10 mouse cellular contexts compared by ENCODE assay signal in genomic region chr11:94035974-94036373, GRCm38 (mm10). TPM values are rescaled to one million over a fixed set of nuclear protein-coding genes. Genes with fewer than 3 reads are reported as not detected.
DNase-seq lines count a peak whose midpoint lies in the region; ATAC-seq and TF ChIP-seq lines count a peak whose summit lies in the region.
"Had no signal": no experiment of that assay in that cellular context is flagged by ENCODE, and none has a peak within 500 bp of the region (broad histone marks: within the 10 kb centered on the region; RNA-seq: fewer than 3 reads in every experiment).

No protein-coding gene starts in this region.

- H3K27ac ChIP-seq in kidney, postnatal 0 days: no peak overlapping the region
- no peak overlapping the region for H3K27ac ChIP-seq in kidney, adult 2 months (ENCODE audit: insufficient read depth, low read depth, low read length)
- H3K27ac ChIP-seq in embryonic facial prominence, embryonic 14.5 days (replicated peaks; ENCODE audit: low read depth, low read length): no peak overlapping the region
- H3K27ac ChIP-seq: embryonic facial prominence, embryonic 12.5 days; lung, embryonic 15.5 days had no signal

- WGBS in kidney, postnatal 0 days: 40% methylated on average over 2 of the region's 2 CpGs
- 41% methylated on average over 2 of the region's 2 CpGs for WGBS in kidney, adult 2 months
- 49% methylated on average over 2 of the region's 2 CpGs for WGBS in embryonic facial prominence, embryonic 14.5 days

- no peak for ATAC-seq in kidney, postnatal 0 days (replicated peaks; ENCODE audit: low FRiP score, low read depth)
- ATAC-seq in CD4-positive, CD25-positive, alpha-beta regulatory T cell, adult 4 months: peak; percentile 53
- no peak for ATAC-seq in embryonic facial prominence, embryonic 14.5 days (ENCODE audit: low read depth)

- no peak overlapping the region for H3K9ac ChIP-seq in kidney, postnatal 0 days (ENCODE audit: low read depth, low read length)
- H3K9ac ChIP-seq in embryonic facial prominence, embryonic 14.5 days (ENCODE audit: low read depth, low read length): no peak overlapping the region
- H3K9ac ChIP-seq: embryonic facial prominence, embryonic 12.5 days; lung, embryonic 15.5 days had no signal

- H3K4me1 ChIP-seq in kidney, postnatal 0 days (replicated peaks; ENCODE audit: insufficient read depth, low read length): no peaks in the 10 kb centered on the region
- peaks cover 6% of the 10 kb centered on the region; the same call in 1 of the 2 replicates for H3K4me1 ChIP-seq in kidney, adult 2 months (ENCODE audit: control insufficient read depth, insufficient read depth, low read length)
- no peaks in the 10 kb centered on the region for H3K4me1 ChIP-seq in embryonic facial prominence, embryonic 14.5 days (ENCODE audit: control insufficient read depth, insufficient read depth, low read length)
- H3K4me1 ChIP-seq: embryonic facial prominence, embryonic 12.5 days; lung, embryonic 15.5 days had no signal

- TF ChIP-seq CTCF in kidney, postnatal 0 days (IDR thresholded peaks at IDR 0.05; ENCODE audit: low read depth): peak; percentile 67
- TF ChIP-seq CTCF in kidney, adult 2 months (conservative IDR thresholded peaks at IDR 0.05; ENCODE audit: insufficient read depth, insufficient read length, low read depth, low read length): no peak

- H3K9me3 ChIP-seq in kidney, postnatal 0 days (replicated peaks; ENCODE audit: low read length): no peaks in the 10 kb centered on the region
- no peaks in the 10 kb centered on the region for H3K9me3 ChIP-seq in embryonic facial prominence, embryonic 14.5 days (ENCODE audit: control insufficient read depth, low read length)
- H3K9me3 ChIP-seq: embryonic facial prominence, embryonic 12.5 days; lung, embryonic 15.5 days had no signal

- peak; percentile 13 for DNase-seq in adrenal gland, postnatal 10 days
- no peak for DNase-seq in adrenal gland, adult 18-20 months (ENCODE audit: low spot score in 2 of 2)
- peak; percentile 71 for DNase-seq in kidney, postnatal 0 days (ENCODE audit: low spot score)
- DNase-seq in kidney, adult 2 months: no peak
- peak; percentile 32 for DNase-seq in embryonic facial prominence, embryonic 14.5 days (ENCODE audit: low spot score)
- DNase-seq in right cerebral cortex, postnatal 36 days (ENCODE audit: low spot score in 2 of 2): no peak
- DNase-seq in yolk sac, embryonic 10.5 days (ENCODE audit: low spot score): no peak

- TF ChIP-seq POLR2A in kidney, adult 2 months (IDR thresholded peaks at IDR 0.05; ENCODE audit: low read depth, low read length): no peak

- H3K4me3 ChIP-seq in kidney, postnatal 0 days (replicated peaks; ENCODE audit: low read depth, low read length): no peak overlapping the region
- H3K4me3 ChIP-seq in kidney, adult 2 months (ENCODE audit: insufficient read depth, low read depth, low read length): no peak overlapping the region
- H3K4me3 ChIP-seq in embryonic facial prominence, embryonic 14.5 days (ENCODE audit: low read depth, low read length): no peak overlapping the region
- H3K4me3 ChIP-seq: embryonic facial prominence, embryonic 12.5 days; lung, embryonic 15.5 days had no signal

- H3K4me2 ChIP-seq in kidney, postnatal 0 days (ENCODE audit: low read length): no peak overlapping the region
- no peak overlapping the region for H3K4me2 ChIP-seq in embryonic facial prominence, embryonic 14.5 days (ENCODE audit: low read depth, low read length)
- H3K4me2 ChIP-seq: embryonic facial prominence, embryonic 12.5 days; lung, embryonic 15.5 days had no signal

- no peaks in the 10 kb centered on the region for H3K27me3 ChIP-seq in kidney, postnatal 0 days (ENCODE audit: insufficient read depth, low read length)
- no peaks in the 10 kb centered on the region for H3K27me3 ChIP-seq in kidney, adult 2 months (replicated peaks; ENCODE audit: control insufficient read depth, insufficient read depth, low read length)
- no peaks in the 10 kb centered on the region for H3K27me3 ChIP-seq in embryonic facial prominence, embryonic 14.5 days (replicated peaks; ENCODE audit: control insufficient read depth, insufficient read depth, low read length)
- H3K27me3 ChIP-seq: embryonic facial prominence, embryonic 12.5 days; lung, embryonic 15.5 days had no signal

- H3K36me3 ChIP-seq in kidney, postnatal 0 days (ENCODE audit: insufficient read depth, low read length): no peaks in the 10 kb centered on the region
- no peaks in the 10 kb centered on the region for H3K36me3 ChIP-seq in kidney, adult 2 months (ENCODE audit: control insufficient read depth, insufficient read depth, low read length)
- peaks cover 4% of the 10 kb centered on the region; the same call in 1 of the 2 replicates for H3K36me3 ChIP-seq in embryonic facial prominence, embryonic 14.5 days (ENCODE audit: control insufficient read depth, insufficient read depth, low read length)
- H3K36me3 ChIP-seq: embryonic facial prominence, embryonic 12.5 days; lung, embryonic 15.5 days had no signal

RNA-seq across cellular contexts. Expression of gene Spag9, which starts 40.1 kb away (rescaled TPM):
- 100 to 1,000 TPM; 107 to 125 TPM for total RNA-seq in adrenal gland, postnatal 10 days (2021)
- 100 to 1,000 TPM; 112 to 130 TPM for total RNA-seq in adrenal gland, adult 18-20 months (2021)
- polyA plus RNA-seq in kidney, postnatal 0 days (2015; fragmentation: Nextera tagmentation; extraction: Ambion mirVana): 52.5 and 59.8 TPM in 2 replicates
- 19.1 and 24.6 TPM in 2 replicates for polyA plus RNA-seq in kidney, adult 2 months (2012; rRNA removed)
- polyA plus RNA-seq in CD4-positive, CD25-positive, alpha-beta regulatory T cell, adult 4 months (2017; shearing (Covaris generic)): 10 to 100 TPM; 14.9 to 20.3 TPM
- 69.9 and 71.6 TPM in 2 replicates for polyA plus RNA-seq in embryonic facial prominence, embryonic 14.5 days (2014; fragmentation: Nextera tagmentation; extraction: Ambion mirVana)

Comparison
In these comparisons a context has a peak if more than half of its experiments do, and no peak if none do; other contexts are left out.
1. DNase-seq: peak in adrenal gland, postnatal 10 days (single experiment), kidney, postnatal 0 days (single experiment) and embryonic facial prominence, embryonic 14.5 days (single experiment); none in adrenal gland, adult 18-20 months (0 of 2), kidney, adult 2 months (single experiment), right cerebral cortex, postnatal 36 days (0 of 2) and yolk sac, embryonic 10.5 days (single experiment).